Mouse (Mus musculus) forebrain, embryonic 11.5 days (tissue): ENCODE results near the gene Cldn34d. TPM values are rescaled to one million over a fixed set of nuclear protein-coding genes. Genes with fewer than 3 reads are reported as not detected.

ENCODE experiments used
- ATAC-seq: fragments of 200-750 bp; cut with Nextera tagmentation; replicated peaks from 2 replicates; pipeline ENCODE4 v1.8.0; 2017; ENCODE audit warnings: moderate TSS enrichment; ENCODE audit not compliant: low FRiP score
- DNase-seq: peaks from one replicate; pipeline ENCODE4 v3.0.0-alpha.2; 2017; ENCODE audit warnings: low spot score
- H3K27ac ChIP-seq: fragments of 300-500 bp; sonication (generic); 2 replicates; pipeline ENCODE4 v1.5.1; 2014; ENCODE audit warnings: low read depth, low read length
- H3K27me3 ChIP-seq: fragments of 300-500 bp; sonication (generic); 2 replicates; pipeline ENCODE4 v1.6.1; 2014; ENCODE audit warnings: mild to moderate bottlenecking, low read length, mixed read lengths; ENCODE audit not compliant: control insufficient read depth, insufficient read depth
- H3K36me3 ChIP-seq: fragments of 300-500 bp; sonication (generic); 2 replicates; pipeline ENCODE4 v1.6.1; 2014; ENCODE audit warnings: mild to moderate bottlenecking, low read length, moderate library complexity, mixed read lengths; ENCODE audit not compliant: control insufficient read depth, insufficient read depth
- H3K4me1 ChIP-seq: fragments of 300-500 bp; sonication (generic); replicated peaks from 2 replicates; pipeline ENCODE4 v1.6.1; 2014; ENCODE audit warnings: low read length, mixed read lengths; ENCODE audit not compliant: control insufficient read depth, insufficient read depth
- H3K4me2 ChIP-seq: fragments of 300-500 bp; sonication (generic); 2 replicates; pipeline ENCODE4 v1.6.1; 2014; ENCODE audit warnings: low read depth, mild to moderate bottlenecking, low read length, moderate library complexity, mixed read lengths; ENCODE audit not compliant: severe bottlenecking
- H3K4me3 ChIP-seq: fragments of 300-500 bp; sonication (generic); 2 replicates; pipeline ENCODE4 v1.5.1; 2014; ENCODE audit warnings: low read depth, low read length
- H3K9ac ChIP-seq: fragments of 300-500 bp; sonication (generic); 2 replicates; pipeline ENCODE4 v1.6.1; 2014; ENCODE audit warnings: low read length
- H3K9me3 ChIP-seq: fragments of 300-500 bp; sonication (generic); 2 replicates; pipeline ENCODE4 v1.6.1; 2016; ENCODE audit warnings: low read length, mixed read lengths; ENCODE audit not compliant: control insufficient read depth
- WGBS: fragments of 180-500 bp; shearing (Covaris S2); extraction: QIAGEN DNeasy Blood & Tissue Kit; methylation state at CpG from one replicate; pipeline ENCODE4 v1.1.7; 2014; 5-methylcytosine and 5-hydroxymethylcytosine counted together
- polyA plus RNA-seq: library from polyadenylated mRNA; unstranded; fragments of >200 nt; fragmentation: Nextera tagmentation; extraction: Ambion mirVana; gene quantifications from 2 replicates; pipeline ENCODE4 v1.2.1, GENCODE M21; 2014

The Cldn34d gene
- not detected in 2 replicates for polyA plus RNA-seq

GRCm38 (mm10) chrX:76602824-76603223 is at the start of gene Cldn34d:
Gene Cldn34d (minus strand): TSS chrX:76602924.
- Histone ChIP-seq H3K4me3 (no peak within 1 kb of the TSS), H3K27me3 (no peaks in the 10 kb centered on the region), H3K36me3 (no peaks in the 10 kb centered on the region), H3K27ac (no peak within 1 kb of the TSS), H3K9ac (no peak within 1 kb of the TSS), H3K9me3 (no peaks in the 10 kb centered on the region), H3K4me1 (no peaks in the 10 kb centered on the region), H3K4me2 (no peak within 1 kb of the TSS)
- DNase-seq (no peak), ATAC-seq (no peak)
- 89% methylated on average over 1 of the region's 1 CpGs for WGBS

GRCm38 (mm10) chrX:76598459-76599206 is 4.1 kb downstream of the Cldn34d start:
- H3K9ac ChIP-seq = no peak overlapping the region
- no peak overlapping the region for H3K27ac ChIP-seq
- H3K36me3 ChIP-seq = no peaks in the 10 kb centered on the region
- no peaks in the 10 kb centered on the region for H3K9me3 ChIP-seq
- no peaks in the 10 kb centered on the region for H3K4me1 ChIP-seq
- peak; percentile 57 for DNase-seq
- H3K27me3 ChIP-seq = no peaks in the 10 kb centered on the region
- peak; percentile 100 for ATAC-seq
- H3K4me3 ChIP-seq = no peak overlapping the region
- no peak overlapping the region for H3K4me2 ChIP-seq
- 50% methylated on average over 6 of the region's 6 CpGs for WGBS

Other genes starting within 250 kb of the Cldn34d start
- gene Cldn34b4, start 209.6 kb downstream of the Cldn34d start, polyA plus RNA-seq = not detected in 2 replicates